Mouse (Mus musculus) erythroblast, embryonic 14.5 days (primary cell): ENCODE measurements around the gene Ptprt. TPM values are rescaled to one million over a fixed set of nuclear protein-coding genes. Genes with fewer than 3 reads are reported as not detected.

Experiments
- H3K27me3 ChIP-seq: 2 replicates; pipeline ENCODE4 v1.6.1; 2012; ENCODE audit warnings: inconsistent platforms; ENCODE audit not compliant: control insufficient read depth
- H3K36me3 ChIP-seq: 2 replicates; pipeline ENCODE4 v1.6.1; 2012; ENCODE audit warnings: mild to moderate bottlenecking, inconsistent platforms; ENCODE audit not compliant: control insufficient read depth
- H3K4me1 ChIP-seq: 2 replicates; pipeline ENCODE4 v1.6.1; 2012; ENCODE audit warnings: inconsistent platforms; ENCODE audit not compliant: control insufficient read depth
- H3K4me3 ChIP-seq: replicated peaks from 2 replicates; pipeline ENCODE3; 2012; ENCODE audit warnings: moderate library complexity, mild to moderate bottlenecking, inconsistent platforms
- H3K9me3 ChIP-seq: 2 replicates; pipeline ENCODE4 v1.6.1; 2012; ENCODE audit warnings: low read length, inconsistent platforms, mixed read lengths; ENCODE audit not compliant: control insufficient read depth
- GATA1 ChIP-seq: IDR thresholded peaks from 2 replicates; pipeline ENCODE4 v1.6.1; 2012; ENCODE audit warnings: low read length, inconsistent platforms, mixed read lengths
- TAL1 ChIP-seq: IDR thresholded peaks from 3 replicates; pipeline ENCODE4 v1.6.1; 2012; ENCODE audit warnings: low read length, inconsistent platforms, mixed read lengths
- polyA plus RNA-seq: library from polyadenylated mRNA; stranded (reverse); fragments of >175 nt; gene quantifications from 2 replicates; pipeline ENCODE4 v1.2.3, GENCODE M21; 2012

Ptprt gene
- polyA plus RNA-seq, 1 experiment: not detected

DNA sequence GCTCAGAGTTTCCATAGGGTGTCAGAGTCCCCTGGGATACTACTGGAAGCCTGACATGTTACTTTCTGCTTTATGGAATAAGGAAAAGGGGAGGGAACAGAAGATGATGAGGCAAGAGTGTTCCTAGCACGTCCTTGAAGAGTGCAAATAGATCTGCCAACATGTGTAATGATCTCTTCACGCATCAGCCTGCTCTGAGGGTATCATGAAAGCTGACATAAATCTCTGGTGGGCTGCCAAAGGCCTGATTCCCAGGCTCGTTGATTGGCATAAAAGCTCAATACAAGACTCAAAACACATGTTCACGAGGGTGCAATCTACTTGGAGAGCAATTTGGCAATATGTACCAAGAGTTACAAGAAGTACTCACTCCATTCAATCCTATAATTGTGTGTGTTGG lies 778.4 kb downstream of the Ptprt start:
- H3K27me3 ChIP-seq: no peaks in the 10 kb centered on the region
- H3K4me1 ChIP-seq: no peaks in the 10 kb centered on the region

DNA sequence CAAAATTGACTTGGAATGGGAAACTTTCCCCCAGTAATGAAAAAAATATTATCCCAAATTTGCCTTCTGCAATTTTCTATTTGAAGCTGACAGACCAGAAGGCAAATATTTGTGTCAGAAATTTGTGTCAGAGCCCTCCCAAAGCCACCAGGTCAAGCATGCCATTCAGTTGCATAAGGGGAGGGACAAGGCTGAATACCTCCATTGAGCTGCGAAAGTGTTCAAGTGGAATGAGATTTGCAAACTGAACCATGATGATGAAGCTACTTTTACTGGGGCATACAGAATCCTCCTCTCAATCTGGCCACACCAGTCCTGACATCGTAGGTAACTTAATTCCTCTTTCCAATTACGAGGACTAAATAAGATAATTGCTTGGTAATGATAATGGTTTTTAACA lies 780.0 kb downstream of the Ptprt start:
- Histone ChIP-seq H3K27me3 (no peaks in the 10 kb centered on the region), H3K9me3 (peaks cover 10% of the 10 kb centered on the region), H3K36me3 (no peaks in the 10 kb centered on the region), H3K4me1 (no peaks in the 10 kb centered on the region), H3K4me3 (no peak overlapping the region)
- no peak for TF ChIP-seq GATA1
- TF ChIP-seq TAL1: no peak

More for the DNA sequence above, 778.4 kb downstream of the Ptprt start:
- TF ChIP-seq TAL1 (no peak), GATA1 (no peak)
- no peak overlapping the region for H3K4me3 ChIP-seq
- peaks cover 10% of the 10 kb centered on the region for H3K9me3 ChIP-seq
- H3K36me3 ChIP-seq: no peaks in the 10 kb centered on the region

DNA sequence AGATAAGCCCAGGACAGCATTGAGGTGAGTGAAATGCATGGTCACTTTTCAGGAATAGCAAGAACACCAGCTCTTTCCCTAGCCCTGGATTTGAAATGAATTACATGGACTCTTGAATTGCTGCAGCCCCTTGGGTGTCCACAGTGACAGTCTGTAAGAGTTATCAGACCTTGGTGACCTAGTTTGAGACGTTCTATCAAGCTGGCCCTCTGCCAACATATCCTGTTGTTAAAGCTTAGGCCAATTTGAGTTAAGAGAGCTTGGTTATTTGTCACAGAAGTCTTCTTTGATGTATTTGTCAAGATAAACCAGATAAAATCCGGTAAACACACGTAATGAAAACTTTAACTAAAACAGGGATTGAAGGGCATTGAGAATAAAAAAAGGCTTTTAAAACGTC lies 795.7 kb downstream of the Ptprt start:
- Histone ChIP-seq H3K4me3 (no peak overlapping the region), H3K4me1 (no peaks in the 10 kb centered on the region), H3K36me3 (no peaks in the 10 kb centered on the region), H3K9me3 (no peaks in the 10 kb centered on the region; the same call in 1 of the 2 replicates), H3K27me3 (no peaks in the 10 kb centered on the region)
- no peak for TF ChIP-seq TAL1
- no peak for TF ChIP-seq GATA1

DNA sequence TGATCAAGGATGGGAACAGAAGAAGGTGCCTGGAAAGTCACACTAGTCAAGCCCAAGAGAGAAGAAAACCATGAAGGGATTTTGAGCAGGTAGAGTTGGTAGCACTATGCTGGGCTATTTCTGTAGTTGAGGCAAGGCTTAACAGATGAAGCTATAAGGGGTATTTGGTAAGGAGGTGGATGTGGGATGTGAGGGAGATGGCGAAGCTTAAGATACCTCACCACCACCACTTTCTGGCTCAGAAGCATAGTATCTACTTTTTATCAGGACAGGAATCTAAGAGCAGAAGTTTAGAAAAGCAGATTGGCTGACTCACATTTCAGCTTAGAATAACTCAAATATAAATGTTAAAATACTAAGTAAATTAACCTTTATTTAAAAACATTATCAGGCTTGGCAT lies 802.1 kb downstream of the Ptprt start:
- TF ChIP-seq GATA1 (no peak), TAL1 (no peak)
- no peaks in the 10 kb centered on the region for H3K36me3 ChIP-seq
- H3K4me1 ChIP-seq: no peaks in the 10 kb centered on the region
- no peaks in the 10 kb centered on the region for H3K27me3 ChIP-seq
- no peak overlapping the region for H3K4me3 ChIP-seq
- peaks cover 3% of the 10 kb centered on the region; the same call in 1 of the 2 replicates for H3K9me3 ChIP-seq

DNA sequence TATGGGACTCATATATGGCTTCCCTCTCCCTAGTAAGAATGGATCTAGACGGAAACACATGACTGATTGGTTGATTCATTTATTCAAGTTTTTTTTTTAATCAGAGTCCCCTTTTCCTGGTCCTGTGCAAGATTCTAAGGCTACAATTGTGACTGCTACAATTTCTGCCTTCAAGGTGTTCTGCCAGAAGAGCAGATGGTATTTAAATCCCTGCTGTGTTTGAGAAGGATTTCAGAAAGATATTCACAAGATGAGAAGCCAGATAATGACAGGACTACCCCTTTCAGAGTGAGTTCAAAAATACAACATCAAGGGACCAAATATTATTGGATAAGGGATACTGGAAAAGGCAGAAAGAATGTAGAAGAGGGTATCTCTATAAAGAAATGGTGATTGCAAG lies 802.6 kb downstream of the Ptprt start:
- no peak overlapping the region for H3K4me3 ChIP-seq
- H3K27me3 ChIP-seq: no peaks in the 10 kb centered on the region
- peaks cover 3% of the 10 kb centered on the region; the same call in 1 of the 2 replicates for H3K9me3 ChIP-seq
- H3K4me1 ChIP-seq: no peaks in the 10 kb centered on the region
- TF ChIP-seq GATA1 (no peak), TAL1 (no peak)
- no peaks in the 10 kb centered on the region for H3K36me3 ChIP-seq

DNA sequence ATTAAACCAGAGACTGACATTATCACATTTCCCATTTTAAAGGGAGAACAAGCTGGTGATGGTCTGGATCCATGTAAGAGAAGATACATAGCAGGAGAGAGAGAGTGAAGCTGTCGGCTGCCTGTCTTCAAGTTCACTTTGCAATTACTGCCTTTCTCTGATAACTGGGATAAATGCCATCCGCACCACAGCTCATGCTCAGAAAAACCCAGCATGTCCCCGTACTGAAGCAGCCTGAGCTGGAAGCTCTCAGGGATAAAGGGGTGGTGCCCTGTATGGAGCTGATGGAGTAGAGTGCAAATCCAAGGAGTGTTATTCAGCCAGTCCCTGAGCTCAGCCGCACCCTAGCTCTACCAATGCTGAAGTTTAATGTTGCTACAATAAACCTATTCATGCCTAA lies 825.9 kb downstream of the Ptprt start:
- Histone ChIP-seq H3K4me1 (no peaks in the 10 kb centered on the region), H3K4me3 (no peak overlapping the region), H3K36me3 (no peaks in the 10 kb centered on the region), H3K9me3 (peaks cover 14% of the 10 kb centered on the region), H3K27me3 (no peaks in the 10 kb centered on the region)
- TF ChIP-seq GATA1 (no peak), TAL1 (no peak)

DNA sequence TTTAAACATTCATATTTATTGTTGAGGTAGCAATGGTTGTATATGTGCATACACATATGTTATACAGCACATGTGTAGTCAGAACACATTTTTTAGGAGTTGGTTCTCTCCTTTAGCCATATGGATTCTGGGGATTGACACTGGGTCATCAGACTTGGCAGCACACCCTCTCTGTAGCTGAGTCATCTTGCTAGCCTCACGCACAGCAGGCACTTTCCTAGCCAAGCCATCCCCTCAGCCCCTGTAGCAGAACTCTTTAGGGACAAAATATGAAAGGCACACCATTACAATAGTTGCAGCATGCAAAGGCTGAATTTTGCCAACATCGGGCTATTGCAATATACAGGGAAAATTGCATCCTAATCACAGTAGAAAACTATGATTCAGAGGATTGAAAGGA lies 827.1 kb downstream of the Ptprt start:
- no peaks in the 10 kb centered on the region for H3K36me3 ChIP-seq
- H3K27me3 ChIP-seq: no peaks in the 10 kb centered on the region
- peaks cover 11% of the 10 kb centered on the region for H3K9me3 ChIP-seq
- no peak for TF ChIP-seq TAL1
- no peak for TF ChIP-seq GATA1
- no peaks in the 10 kb centered on the region for H3K4me1 ChIP-seq
- no peak overlapping the region for H3K4me3 ChIP-seq

DNA sequence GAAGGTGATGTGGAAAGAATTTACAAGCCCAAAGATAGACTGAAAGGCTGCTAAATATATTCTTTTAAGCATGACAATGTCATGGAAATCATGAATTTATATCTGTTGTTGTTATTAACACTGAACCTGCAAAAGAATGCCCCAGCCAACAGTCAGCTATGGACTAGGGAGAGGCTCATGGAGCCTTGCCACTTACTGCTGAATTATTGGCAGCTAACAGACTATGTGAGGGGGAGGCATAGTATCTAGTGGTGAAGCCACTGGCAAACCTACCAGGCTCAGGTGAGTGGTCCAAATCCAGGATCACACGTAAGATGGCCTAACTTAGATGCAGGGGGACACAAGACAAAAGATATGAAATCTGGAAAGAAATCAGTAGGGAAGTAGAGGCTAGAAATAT lies 847.6 kb downstream of the Ptprt start:
- no peaks in the 10 kb centered on the region for H3K36me3 ChIP-seq
- no peaks in the 10 kb centered on the region for H3K4me1 ChIP-seq
- TF ChIP-seq TAL1 (no peak), GATA1 (no peak)
- no peak overlapping the region for H3K4me3 ChIP-seq
- no peaks in the 10 kb centered on the region for H3K27me3 ChIP-seq
- peaks cover 5% of the 10 kb centered on the region for H3K9me3 ChIP-seq

DNA sequence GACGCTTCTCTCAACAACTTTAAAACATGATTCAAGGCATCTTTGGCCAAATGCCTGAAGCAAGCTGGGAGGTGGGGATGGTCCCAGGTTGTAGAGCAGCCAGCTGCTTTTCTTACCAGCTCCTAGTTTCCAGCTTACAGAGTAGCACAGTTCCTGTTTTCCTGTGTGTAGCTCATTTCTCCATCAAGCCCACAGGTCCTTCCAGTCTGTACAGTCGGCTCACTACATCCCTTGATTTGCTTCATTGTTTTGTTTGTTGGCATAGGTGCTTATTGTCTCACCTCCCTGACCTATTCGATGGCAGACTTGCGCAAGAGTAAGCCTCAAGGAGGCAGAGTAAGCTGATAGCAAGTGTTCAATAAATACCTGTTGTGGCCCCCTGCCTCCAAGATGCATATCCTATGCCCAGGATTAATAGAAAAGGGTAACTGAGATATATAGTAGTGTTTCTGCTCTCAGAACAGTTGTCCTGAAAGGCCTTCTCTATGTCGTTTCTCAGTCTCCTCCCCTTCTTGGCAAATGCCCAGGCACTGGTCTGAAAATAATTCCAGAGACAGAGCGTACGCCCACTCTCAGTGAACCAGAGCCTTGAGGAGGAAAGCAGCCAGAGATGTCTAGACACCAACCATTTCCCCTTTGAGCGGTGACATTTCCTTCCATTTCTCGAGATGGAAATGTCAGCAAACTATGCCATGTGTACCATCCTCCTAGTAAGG lies 852.7 kb downstream of the Ptprt start:
- no peaks in the 10 kb centered on the region for H3K27me3 ChIP-seq
- peaks cover 6% of the 10 kb centered on the region for H3K9me3 ChIP-seq
- H3K36me3 ChIP-seq: no peaks in the 10 kb centered on the region
- H3K4me1 ChIP-seq: no peaks in the 10 kb centered on the region
- no peak for TF ChIP-seq TAL1
- TF ChIP-seq GATA1: no peak
- no peak overlapping the region for H3K4me3 ChIP-seq
